Mouse (Mus musculus): Measurements from ENCODE around the gene Olfr749.

GRCm38 (mm10) chr14:50788157-50788556 is 43.3 kb upstream of the Olfr749 start:
- TF ChIP-seq CTCF (IDR thresholded peaks at IDR 0.05 in 2 of 3, conservative IDR thresholded peaks at IDR 0.05 in 1 of 3; ENCODE audit: control insufficient read depth in 1 of 3, insufficient read depth in 1 of 3, low read depth in 2 of 3, low read length in 3 of 3, poor library complexity in 1 of 3, severe bottlenecking in 1 of 3): peak in 2 of 3 experiments; percentile 29 to 53; a peak in 3 of 6 replicates
- TF ChIP-seq ZC3H11A (IDR thresholded peaks at IDR 0.05; ENCODE audit: low read depth, low read length): no peak
- no peak for TF ChIP-seq POLR2A (IDR thresholded peaks at IDR 0.05; ENCODE audit: control insufficient read depth in 1 of 2, insufficient read depth in 1 of 2, low read depth in 1 of 2, low read length in 2 of 2, poor library complexity in 1 of 2)
- TF ChIP-seq EP300 (IDR thresholded peaks at IDR 0.05; ENCODE audit: low read depth in 1 of 2, low read length in 2 of 2): no peak
- no peak for TF ChIP-seq MEF2A (IDR thresholded peaks at IDR 0.05; ENCODE audit: extremely low read depth, insufficient replicate concordance, low read depth, low read length, poor library complexity, severe bottlenecking)
- TF ChIP-seq ZNF384 (IDR thresholded peaks at IDR 0.05; ENCODE audit: low read depth, low read length): no peak
- no peak for TF ChIP-seq RAD21 (IDR thresholded peaks at IDR 0.05; ENCODE audit: low read depth, low read length)
- TF ChIP-seq HCFC1 (IDR thresholded peaks at IDR 0.05; ENCODE audit: low read depth, low read length): no peak
- no peak for TF ChIP-seq GABPA (IDR thresholded peaks at IDR 0.05; ENCODE audit: low read depth, low read length)
- TF ChIP-seq NELFE (IDR thresholded peaks at IDR 0.05; ENCODE audit: low read depth, low read length): no peak
- TF ChIP-seq USF1 (IDR thresholded peaks at IDR 0.05; ENCODE audit: low read depth, low read length): no peak
- TF ChIP-seq TAL1 (IDR thresholded peaks at IDR 0.05; ENCODE audit: low read length): no peak
- TF ChIP-seq POLR2AphosphoS2 (IDR thresholded peaks at IDR 0.05; ENCODE audit: low read length): peak; percentile 42
- no peak for TF ChIP-seq GATA1 (IDR thresholded peaks at IDR 0.05; ENCODE audit: low read depth, low read length)
